Mouse (Mus musculus) ovary, postnatal 14 days (tissue): ENCODE results near the gene Timm23.
A peak's percentile ranks its signal among the peaks of the same experiment; 100 is the strongest.
"Not testable (repeated sequence)": the region's sequence is repeated elsewhere in the genome, so short reads cannot be mapped to it uniquely, and the experiment has no call there.

Experiments used
- DNase-seq: peaks from one replicate; pipeline ENCODE4 v3.0.0; 2022; ENCODE audit warnings: low spot score

The Timm23 gene

GRCm38 (mm10) chr14:32201791-32202451 is at the start of gene Timm23, which contains the start of gene Parg:
Gene Timm23, minus strand, starts transcription at chr14:32201898.
Gene Parg, plus strand, starts transcription at chr14:32201949.
- peak; percentile 75 for DNase-seq

GRCm38 (mm10) chr14:32249616-32250015 is 47.9 kb upstream of the Timm23 start:
- DNase-seq = no peak

GRCm38 (mm10) chr14:32246019-32246418 is 44.3 kb upstream of the Timm23 start:
- DNase-seq = no peak

- no peak for DNase-seq
Observed at GRCm38 (mm10) chr14:32242401-32242800, 40.7 kb upstream of the Timm23 start.

- DNase-seq = peak; percentile 44
Observed at GRCm38 (mm10) chr14:32228996-32229395, 27.3 kb upstream of the Timm23 start.

- no peak for DNase-seq
Observed at GRCm38 (mm10) chr14:32226601-32227000, 24.9 kb upstream of the Timm23 start.

- peak; percentile 50 for DNase-seq
Observed at GRCm38 (mm10) chr14:32201354-32201753, 344 bp downstream of the Timm23 start.

GRCm38 (mm10) chr14:32193557-32193956 is 8.1 kb downstream of the Timm23 start:
- not testable (repeated sequence) for DNase-seq

GRCm38 (mm10) chr14:32192437-32192836 is 9.3 kb downstream of the Timm23 start:
- peak; percentile 36 for DNase-seq

- DNase-seq = no peak
Observed at GRCm38 (mm10) chr14:32191926-32192325, 9.8 kb downstream of the Timm23 start.

- no peak for DNase-seq
Observed at GRCm38 (mm10) chr14:32190627-32191391, 10.9 kb downstream of the Timm23 start.

- no peak for DNase-seq
Observed at GRCm38 (mm10) chr14:32183846-32184245, 17.9 kb downstream of the Timm23 start.

- no peak for DNase-seq
Observed at GRCm38 (mm10) chr14:32180861-32181260, 20.8 kb downstream of the Timm23 start.

GRCm38 (mm10) chr14:32179393-32180195 is 22.1 kb downstream of the Timm23 start:
- DNase-seq = no peak

- DNase-seq = not testable (repeated sequence)
Observed at GRCm38 (mm10) chr14:32176590-32176989, 25.1 kb downstream of the Timm23 start.

- no peak for DNase-seq
Observed at GRCm38 (mm10) chr14:32175310-32175709, 26.4 kb downstream of the Timm23 start.

GRCm38 (mm10) chr14:32170137-32170536 is 31.6 kb downstream of the Timm23 start:
- DNase-seq = no peak

GRCm38 (mm10) chr14:32168653-32169231 is 33.0 kb downstream of the Timm23 start:
- no peak for DNase-seq

- no peak for DNase-seq
Observed at GRCm38 (mm10) chr14:32167326-32167725, 34.4 kb downstream of the Timm23 start.

GRCm38 (mm10) chr14:32166840-32167239 is 34.9 kb downstream of the Timm23 start:
- DNase-seq = no peak

GRCm38 (mm10) chr14:32166062-32166441 is 35.6 kb downstream of the Timm23 start:
- DNase-seq = no peak
